Mouse (Mus musculus) liver, postnatal 0 days (tissue): ENCODE results near the gene Elp5. TPM values are rescaled to one million over a fixed set of nuclear protein-coding genes. Genes with fewer than 3 reads are reported as not detected.

Experiments
- ATAC-seq: fragments of 200-750 bp; cut with Nextera tagmentation; 2 replicates; pipeline ENCODE4 v1.8.0; 2017; ENCODE audit warnings: mild to moderate bottlenecking, moderate library complexity
- DNase-seq: peaks from one replicate; pipeline ENCODE4 v3.0.0-alpha.2; 2016
- H3K27ac ChIP-seq: fragments of 300-500 bp; sonication (generic); 2 replicates; pipeline ENCODE4 v1.5.1; 2014; ENCODE audit warnings: antibody characterized with exemption, moderate library complexity, mild to moderate bottlenecking, low read depth
- H3K27me3 ChIP-seq: fragments of 300-500 bp; sonication (generic); 2 replicates; pipeline ENCODE4 v1.6.1; 2014; ENCODE audit warnings: low read length, control low read depth, mixed read lengths; ENCODE audit not compliant: insufficient read depth
- H3K36me3 ChIP-seq: fragments of 300-500 bp; sonication (generic); replicated peaks from 2 replicates; pipeline ENCODE4 v1.6.1; 2014; ENCODE audit warnings: mild to moderate bottlenecking, control low read depth, low read length, moderate library complexity, mixed read lengths; ENCODE audit not compliant: insufficient read depth
- H3K4me1 ChIP-seq: fragments of 300-500 bp; sonication (generic); 2 replicates; pipeline ENCODE4 v1.6.1; 2014; ENCODE audit warnings: antibody characterized with exemption, mild to moderate bottlenecking, control low read depth; ENCODE audit not compliant: insufficient read depth
- H3K4me2 ChIP-seq: fragments of 300-500 bp; sonication (generic); 2 replicates; pipeline ENCODE4 v1.6.1; 2014; ENCODE audit warnings: low read depth, mild to moderate bottlenecking, low read length, moderate library complexity, mixed read lengths
- H3K4me3 ChIP-seq: fragments of 300-500 bp; sonication (generic); 2 replicates; pipeline ENCODE4 v1.5.1; 2014; ENCODE audit warnings: low read depth, low read length
- H3K9ac ChIP-seq: fragments of 300-500 bp; sonication (generic); replicated peaks from 2 replicates; pipeline ENCODE4 v1.6.1; 2014; ENCODE audit warnings: mild to moderate bottlenecking, moderate library complexity
- H3K9me3 ChIP-seq: fragments of 300-500 bp; sonication (generic); 2 replicates; pipeline ENCODE4 v1.6.1; 2016; ENCODE audit warnings: mild to moderate bottlenecking, control low read depth, low read length, mixed read lengths
- CTCF ChIP-seq: sonication (generic); IDR thresholded peaks from 2 replicates; pipeline ENCODE4 v1.5.1; 2016; ENCODE audit warnings: antibody characterized with exemption, low read depth
- EP300 ChIP-seq: IDR thresholded peaks from 2 replicates; pipeline ENCODE4 v1.6.1; 2016; ENCODE audit warnings: antibody characterized with exemption, low read depth, mild to moderate bottlenecking
- WGBS: fragments of 180-500 bp; shearing (Covaris S2); extraction: QIAGEN DNeasy Blood & Tissue Kit; methylation state at CpG from one replicate; pipeline ENCODE4 v1.1.7; 2014; ENCODE audit not compliant: insufficient replicate concordance; 5-methylcytosine and 5-hydroxymethylcytosine counted together
- polyA plus RNA-seq: library from polyadenylated mRNA; unstranded; fragments of >200 nt; fragmentation: Nextera tagmentation; extraction: Ambion mirVana; gene quantifications from 2 replicates; pipeline ENCODE4 v1.2.1, GENCODE M21; 2015

The Elp5 gene
- polyA plus RNA-seq, 1 experiment from 2014 or later, result 40.6 TPM

DNA sequence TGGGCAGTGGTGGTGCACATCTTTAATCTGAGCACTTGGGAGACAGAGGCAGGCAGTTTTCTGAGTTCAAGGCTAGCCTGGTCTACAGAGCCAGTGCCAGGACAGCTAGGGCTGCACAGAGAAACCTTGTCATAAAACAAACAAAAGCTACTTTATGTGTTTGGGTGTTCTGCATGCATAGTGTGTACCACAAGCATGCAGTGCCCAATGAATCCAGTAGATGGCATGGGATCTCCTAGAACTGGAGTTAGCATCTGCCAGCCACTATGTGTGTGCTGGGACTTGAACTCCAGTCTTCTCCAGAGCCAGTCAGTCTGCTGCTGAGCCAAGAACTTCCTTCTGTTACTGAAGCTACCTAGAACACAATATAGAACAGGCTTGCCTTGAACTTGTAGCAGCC is 19.5 kb upstream of the Elp5 start:
- no peak overlapping the region for H3K4me3 ChIP-seq
- peaks cover 37% of the 10 kb centered on the region for H3K36me3 ChIP-seq
- H3K9me3 ChIP-seq, result no peaks in the 10 kb centered on the region
- H3K27ac ChIP-seq, result no peak overlapping the region
- no peak for TF ChIP-seq EP300
- TF ChIP-seq CTCF, result peak; percentile 76
- H3K9ac ChIP-seq, result no peak overlapping the region
- no peaks in the 10 kb centered on the region for H3K27me3 ChIP-seq
- ATAC-seq (no peak), DNase-seq (peak; percentile 67)
- H3K4me1 ChIP-seq, result peaks cover 25% of the 10 kb centered on the region
- no peak overlapping the region for H3K4me2 ChIP-seq

DNA sequence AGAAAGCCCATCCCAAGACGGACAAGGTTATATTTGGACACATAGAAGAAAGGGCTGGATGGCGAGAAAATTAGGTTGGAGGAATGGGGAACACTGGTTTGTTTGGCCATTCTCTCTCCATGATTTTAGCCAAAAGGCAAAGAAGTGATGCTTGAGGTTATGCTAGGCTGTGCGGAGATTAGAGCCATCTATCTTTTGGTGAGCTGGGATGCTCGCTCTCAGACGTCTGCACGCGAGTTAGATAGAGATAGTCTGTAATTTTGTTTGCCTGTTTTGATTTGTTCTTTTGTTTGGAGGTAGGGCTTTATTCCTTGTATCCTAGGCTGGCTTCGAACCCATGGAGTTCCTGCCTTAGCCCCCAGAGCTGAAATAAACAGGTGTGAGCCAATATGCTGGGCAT is 18.8 kb upstream of the Elp5 start:
- peak overlapping the region; percentile 74 for H3K9ac ChIP-seq
- H3K4me1 ChIP-seq, result peaks cover 25% of the 10 kb centered on the region
- H3K4me2 ChIP-seq, result peak overlapping the region; percentile 99
- no peaks in the 10 kb centered on the region for H3K27me3 ChIP-seq
- H3K9me3 ChIP-seq, result no peaks in the 10 kb centered on the region
- ATAC-seq (no peak), DNase-seq (no peak)
- peak overlapping the region; percentile 73 for H3K4me3 ChIP-seq
- H3K27ac ChIP-seq, result no peak overlapping the region
- no peak for TF ChIP-seq CTCF
- peaks cover 31% of the 10 kb centered on the region for H3K36me3 ChIP-seq
- 9% methylated on average over 8 of the region's 8 CpGs for WGBS

DNA sequence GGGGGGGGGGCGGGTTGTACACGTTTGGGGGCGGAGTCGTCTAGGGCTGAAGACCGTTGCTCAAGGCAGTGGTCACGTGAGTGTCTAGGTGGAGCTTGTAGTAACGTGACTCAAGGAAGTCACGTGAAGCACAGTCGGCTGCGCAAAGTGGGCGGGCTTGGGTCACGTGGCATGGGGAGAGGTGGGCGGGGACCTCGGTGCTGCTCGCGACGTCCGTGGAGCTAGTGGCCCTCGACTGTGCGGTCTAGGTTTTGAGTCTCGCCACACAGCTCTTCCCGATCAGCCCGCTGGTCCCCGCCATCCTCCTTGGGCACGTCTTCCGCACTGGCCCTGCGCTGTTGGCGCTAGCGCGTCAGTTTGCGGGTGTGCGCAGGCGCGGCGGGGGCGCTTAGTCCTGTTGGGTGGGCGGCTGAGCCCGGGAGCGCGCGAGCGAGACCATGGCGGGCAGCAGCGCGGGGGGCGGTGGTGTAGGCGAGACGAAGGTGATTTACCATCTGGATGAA is 18.1 kb upstream of the Elp5 start, which contains the start of gene Dvl2:
Gene Dvl2, plus strand, starts transcription at position 200 of the 503 bp plus-strand sequence.
- TF ChIP-seq EP300 (peak; percentile 38; the same call in 1 of the 2 replicates), CTCF (no peak)
- Histone ChIP-seq H3K4me1 (peaks cover 25% of the 10 kb centered on the region), H3K4me3 (peak within 1 kb of the TSS; percentile 73), H3K27me3 (no peaks in the 10 kb centered on the region), H3K27ac (peak within 1 kb of the TSS; percentile 78), H3K9me3 (no peaks in the 10 kb centered on the region), H3K9ac (peak within 1 kb of the TSS; percentile 74), H3K4me2 (peak within 1 kb of the TSS; percentile 99), H3K36me3 (peaks cover 27% of the 10 kb centered on the region)
- under 1% methylated on average over 48 of the region's 48 CpGs for WGBS
- peak; percentile 40 for ATAC-seq
- DNase-seq, result peak; percentile 96

DNA sequence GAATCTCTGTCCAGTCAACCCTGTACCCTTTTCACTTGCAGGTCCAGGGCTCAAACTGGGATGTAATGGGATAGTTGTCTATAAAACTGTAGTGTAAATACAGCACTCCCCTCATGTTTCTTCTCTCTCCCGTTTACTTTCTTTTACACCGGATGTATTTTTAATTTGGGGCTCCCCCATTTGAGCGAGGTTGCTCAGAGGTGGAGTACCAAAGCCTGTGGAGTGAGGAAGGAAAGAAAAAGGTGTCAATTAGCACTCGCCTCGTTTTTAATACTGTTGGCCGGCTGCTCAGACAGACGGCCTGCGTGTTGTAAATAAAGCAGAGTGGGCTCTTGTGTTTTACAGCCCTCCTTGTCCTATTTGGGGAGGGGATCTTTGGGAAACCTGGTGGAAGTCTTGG is 17.3 kb upstream of the Elp5 start:
- no peak overlapping the region; the same call in 1 of the 2 replicates for H3K4me2 ChIP-seq
- DNase-seq, result no peak
- TF ChIP-seq CTCF, result no peak
- TF ChIP-seq EP300, result no peak
- 0 out of 2 replicates have a peak overlapping the region, but pooled peaks have one; percentile 23 for H3K27ac ChIP-seq
- no peak overlapping the region for H3K4me3 ChIP-seq
- 77% methylated on average over 8 of the region's 8 CpGs for WGBS
- H3K9ac ChIP-seq, result no peak overlapping the region
- ATAC-seq, result no peak
- no peaks in the 10 kb centered on the region for H3K9me3 ChIP-seq
- no peaks in the 10 kb centered on the region for H3K27me3 ChIP-seq
- peaks cover 29% of the 10 kb centered on the region for H3K4me1 ChIP-seq
- H3K36me3 ChIP-seq, result peaks cover 27% of the 10 kb centered on the region

DNA sequence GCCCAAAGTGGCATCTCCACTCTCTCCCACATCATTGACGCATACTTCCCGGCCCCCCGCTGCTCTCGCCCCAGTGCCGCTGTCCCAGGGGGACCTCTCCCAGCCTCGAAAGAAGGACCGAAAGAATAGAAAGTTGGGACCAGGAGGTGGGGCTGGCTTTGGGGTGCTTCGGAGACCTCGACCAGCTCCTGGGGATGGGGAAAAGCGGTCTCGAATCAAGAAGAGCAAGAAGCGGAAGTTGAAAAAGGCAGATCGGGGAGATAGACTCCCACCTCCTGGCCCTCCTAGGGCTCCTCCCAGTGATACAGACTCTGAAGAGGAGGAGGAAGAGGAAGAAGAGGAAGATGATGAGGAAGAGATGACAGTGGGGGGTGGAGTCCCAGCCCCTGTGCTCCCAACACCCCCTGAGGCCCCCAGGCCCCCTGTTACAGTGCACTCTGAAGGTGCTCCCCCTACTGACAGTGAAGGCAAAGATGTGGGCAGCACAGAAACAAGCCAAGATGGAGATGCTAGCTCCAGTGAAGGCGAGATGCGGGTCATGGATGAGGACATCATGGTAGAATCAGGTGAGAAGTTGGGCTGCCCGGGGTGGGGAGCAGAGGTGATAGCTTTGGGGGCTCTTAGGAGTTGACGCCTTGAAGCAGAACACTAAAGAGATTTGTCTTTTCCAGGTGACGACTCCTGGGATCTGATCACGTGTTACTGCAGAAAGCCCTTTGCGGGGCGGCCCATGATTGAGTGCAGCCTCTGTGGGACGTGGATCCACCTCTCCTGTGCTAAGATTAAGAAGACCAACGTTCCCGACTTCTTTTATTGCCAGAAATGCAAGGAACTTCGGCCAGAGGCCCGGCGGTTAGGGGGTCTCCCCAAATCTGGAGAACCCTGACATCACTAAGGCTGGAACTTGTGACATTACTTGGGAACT is 16.5 kb upstream of the Elp5 start:
- Histone ChIP-seq H3K4me1 (peaks cover 36% of the 10 kb centered on the region), H3K27me3 (no peaks in the 10 kb centered on the region), H3K4me3 (no peak overlapping the region), H3K9me3 (no peaks in the 10 kb centered on the region), H3K4me2 (no peak overlapping the region), H3K9ac (no peak overlapping the region), H3K36me3 (peaks cover 35% of the 10 kb centered on the region), H3K27ac (0 out of 2 replicates have a peak overlapping the region, but pooled peaks have one; percentile 16)
- ATAC-seq, result no peak
- no peak for DNase-seq
- WGBS, result 88% methylated on average over 27 of the region's 27 CpGs
- TF ChIP-seq CTCF, result peak; percentile 51
- no peak for TF ChIP-seq EP300

DNA sequence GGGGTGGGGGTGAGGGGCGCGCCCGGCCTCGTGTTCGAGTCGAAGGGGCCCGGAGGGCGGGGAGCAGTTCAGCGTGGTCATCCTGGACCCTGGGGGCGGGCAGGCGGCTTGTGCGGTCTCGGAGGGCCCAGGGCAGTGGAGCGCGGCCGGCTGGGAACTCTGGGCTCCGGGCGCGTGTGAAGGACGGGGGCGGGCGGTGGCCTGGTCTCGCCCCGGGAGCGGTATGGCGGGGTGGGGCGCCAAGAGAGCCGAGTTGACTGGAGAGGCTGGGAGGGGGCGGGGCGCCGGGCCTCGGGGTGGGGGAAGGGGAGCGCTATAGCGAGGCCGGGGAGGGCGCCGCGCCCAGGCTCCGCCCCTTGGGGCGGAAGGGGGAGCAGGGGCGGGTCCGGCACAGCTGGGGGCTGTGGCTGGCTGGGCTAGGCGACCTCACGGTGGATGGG is 14.8 kb upstream of the Elp5 start:
- Histone ChIP-seq H3K9ac (peak overlapping the region; percentile 99), H3K9me3 (no peaks in the 10 kb centered on the region), H3K4me1 (peaks cover 39% of the 10 kb centered on the region), H3K27ac (peak overlapping the region; percentile 98), H3K27me3 (no peaks in the 10 kb centered on the region), H3K36me3 (peaks cover 40% of the 10 kb centered on the region), H3K4me2 (peak overlapping the region; percentile 86), H3K4me3 (peak overlapping the region; percentile 98)
- under 1% methylated on average over 26 of the region's 44 CpGs for WGBS
- TF ChIP-seq EP300 (no peak), CTCF (no peak)
- ATAC-seq, result peak; percentile 61
- peak; percentile 97 for DNase-seq
